Mouse (Mus musculus) mouse trophoblast stem cell (cell line): ENCODE data around the gene Pitpnm2.

ENCODE experiments used
- in situ Hi-C, 2 experiments: fragments of 300-500 bp; cut with MseI, MboI; formaldehyde crosslinking; loops; 2 replicates in 1 of 2; 3 replicates in 1 of 2; pipeline ENCODE4 v1.15.1; 2025

Pitpnm2 gene

DNA sequence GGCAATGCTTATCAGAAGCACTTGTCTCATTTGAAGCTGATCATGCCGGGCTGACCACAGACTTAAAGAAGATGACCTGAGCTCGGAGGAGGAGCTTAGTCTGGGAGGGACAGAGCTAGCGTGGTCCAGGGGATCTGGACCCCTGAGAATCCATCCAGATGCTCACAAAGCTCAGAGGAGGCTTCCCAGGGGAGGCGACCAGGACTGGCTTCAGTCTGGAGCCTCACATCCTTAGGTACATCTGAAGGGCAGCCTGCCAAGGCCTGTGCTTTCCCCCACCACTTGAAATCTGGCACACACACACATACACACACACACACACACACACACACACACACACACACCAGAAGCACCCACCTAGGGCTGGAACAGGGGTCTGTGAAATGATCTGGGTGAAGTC lies 47.5 kb downstream of the Pitpnm2 start:
- in situ Hi-C loops = no loop called here

- in situ Hi-C loops = no loop called here
Observed at GRCm38 (mm10) chr5:124201564-124201963, 48.0 kb downstream of the Pitpnm2 start.

DNA sequence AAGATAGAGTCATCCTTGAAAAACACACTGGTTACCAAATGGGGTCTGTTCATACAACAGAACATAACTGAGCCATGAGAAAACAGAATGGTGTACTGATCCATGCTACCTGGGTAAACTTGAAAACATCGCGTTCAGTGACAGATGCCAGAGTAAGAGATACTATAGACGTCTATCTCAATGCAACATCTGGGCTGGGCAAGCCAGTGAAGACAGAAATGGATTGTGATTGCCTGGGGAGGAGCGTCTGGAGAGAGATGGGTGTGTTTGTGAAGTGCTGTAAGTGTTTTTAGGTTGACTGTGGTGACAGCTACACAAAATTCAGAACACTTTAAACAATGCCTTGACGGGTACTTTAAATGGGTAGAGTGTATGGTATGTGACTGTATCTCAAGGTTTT lies 48.7 kb downstream of the Pitpnm2 start:
- in situ Hi-C loops = no loop called here

DNA sequence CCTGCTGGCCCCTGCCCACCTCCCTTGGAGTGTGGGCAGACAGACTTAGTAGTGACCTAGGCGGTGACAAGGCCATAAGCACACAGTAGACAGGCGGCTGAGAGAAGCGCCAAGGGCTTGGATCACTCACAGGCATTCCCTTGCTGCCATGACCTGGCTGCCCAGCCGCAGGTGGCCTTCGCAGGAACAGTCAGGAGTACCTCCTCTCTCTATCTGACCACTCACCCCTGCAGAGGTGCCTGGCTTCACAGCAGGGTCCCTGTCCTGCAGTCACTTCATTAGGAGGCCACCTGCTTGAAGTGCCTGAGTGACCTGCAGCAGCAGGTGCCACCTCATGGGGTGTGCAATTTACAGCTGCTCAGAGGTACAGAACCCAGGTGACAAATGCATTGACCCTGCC lies 50.4 kb downstream of the Pitpnm2 start:
- in situ Hi-C loops = no loop called here

DNA sequence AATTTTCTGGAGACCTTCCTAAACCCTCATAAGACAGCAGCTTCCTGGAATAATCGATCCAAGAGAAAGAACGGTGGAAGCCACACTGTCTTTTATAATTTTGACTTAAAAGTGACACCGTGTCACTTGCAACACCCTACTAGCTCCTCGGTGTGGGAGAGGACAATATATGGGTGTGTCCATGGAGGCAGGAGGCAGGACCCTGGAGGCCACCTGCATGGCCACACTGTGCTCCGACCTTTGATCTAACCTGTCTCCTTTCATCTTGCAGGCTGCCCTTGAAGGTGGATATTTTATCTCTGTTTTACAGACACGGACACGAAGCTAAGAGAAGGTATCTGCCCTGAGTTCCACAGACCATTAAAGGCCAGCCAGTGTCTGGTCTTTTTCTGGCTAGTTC lies 51.1 kb downstream of the Pitpnm2 start:
- in situ Hi-C loops = no loop called here

GRCm38 (mm10) chr5:124196082-124196481 lies 53.5 kb downstream of the Pitpnm2 start:
- in situ Hi-C loops = no loop called here

DNA sequence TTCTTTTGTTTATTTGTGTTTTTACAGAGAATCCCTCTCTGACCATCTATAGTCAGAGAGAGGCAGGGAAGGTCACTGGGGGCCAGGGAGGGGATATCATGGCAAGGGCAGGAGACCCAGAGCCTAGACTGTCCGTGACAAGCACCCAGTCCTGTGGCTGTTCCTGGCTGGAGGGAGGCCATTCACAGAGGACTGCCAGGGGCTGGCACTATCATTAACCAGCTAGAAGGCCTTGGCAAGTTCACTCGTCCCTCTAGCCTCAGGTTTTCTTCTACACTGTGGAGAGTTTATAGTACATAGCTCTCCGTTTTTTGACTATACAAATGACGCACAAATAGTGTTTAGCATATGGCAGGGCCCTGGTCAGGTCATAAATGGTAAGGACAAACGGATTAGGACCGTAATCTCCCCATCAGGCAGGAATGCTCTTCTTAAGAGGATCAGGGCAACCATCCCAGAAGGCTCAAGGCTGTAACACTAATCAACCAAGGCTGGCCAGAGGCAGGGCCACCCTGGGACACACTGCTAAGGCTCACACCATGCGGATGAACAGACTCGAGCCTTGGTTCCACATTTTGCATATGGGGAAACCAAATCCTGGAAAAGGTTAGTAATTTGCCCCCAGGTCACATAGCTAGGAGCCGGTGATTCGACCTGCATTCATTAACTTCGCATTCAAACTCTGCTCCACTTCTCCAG lies 55.0 kb downstream of the Pitpnm2 start:
- in situ Hi-C loops = no loop called here

DNA sequence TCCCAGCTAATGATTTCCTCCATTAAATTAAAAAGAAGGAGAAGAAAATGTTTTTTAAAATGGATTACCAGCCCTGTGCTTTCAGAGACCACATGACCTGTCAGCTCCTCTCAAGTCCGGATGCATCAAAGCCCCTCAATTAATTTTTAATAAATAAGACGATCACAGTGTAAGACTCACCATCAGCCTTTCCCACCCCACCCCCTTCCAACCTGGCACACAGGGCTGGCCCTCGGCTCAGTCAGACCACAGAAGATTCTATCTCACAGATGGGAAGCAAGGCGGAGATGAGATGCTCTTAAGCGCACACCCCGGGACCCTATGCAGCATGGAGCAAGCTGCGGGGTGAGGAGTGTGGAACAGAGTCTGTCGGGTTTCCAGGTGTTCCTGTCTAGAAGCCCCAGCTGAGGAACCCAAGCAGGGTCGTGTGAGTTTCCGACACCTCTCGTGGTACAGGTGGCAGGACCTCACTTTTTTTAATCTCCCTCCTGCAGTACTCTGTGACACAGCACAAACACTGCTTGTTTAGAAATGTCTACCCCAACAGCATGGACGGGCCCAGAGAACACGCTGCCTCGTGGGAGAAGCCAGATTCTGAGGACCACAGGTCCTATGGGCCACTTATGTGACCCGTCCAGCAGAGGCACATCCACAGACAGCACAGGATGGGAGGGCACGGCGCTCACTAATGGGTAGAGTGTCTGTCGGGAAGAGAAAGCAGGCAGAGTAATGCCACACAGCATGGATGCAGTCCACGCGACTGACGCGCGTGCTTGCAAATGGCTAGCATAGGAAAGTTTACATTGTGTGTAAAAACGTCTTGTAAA lies 56.1 kb downstream of the Pitpnm2 start:
- in situ Hi-C loops = no loop called here

DNA sequence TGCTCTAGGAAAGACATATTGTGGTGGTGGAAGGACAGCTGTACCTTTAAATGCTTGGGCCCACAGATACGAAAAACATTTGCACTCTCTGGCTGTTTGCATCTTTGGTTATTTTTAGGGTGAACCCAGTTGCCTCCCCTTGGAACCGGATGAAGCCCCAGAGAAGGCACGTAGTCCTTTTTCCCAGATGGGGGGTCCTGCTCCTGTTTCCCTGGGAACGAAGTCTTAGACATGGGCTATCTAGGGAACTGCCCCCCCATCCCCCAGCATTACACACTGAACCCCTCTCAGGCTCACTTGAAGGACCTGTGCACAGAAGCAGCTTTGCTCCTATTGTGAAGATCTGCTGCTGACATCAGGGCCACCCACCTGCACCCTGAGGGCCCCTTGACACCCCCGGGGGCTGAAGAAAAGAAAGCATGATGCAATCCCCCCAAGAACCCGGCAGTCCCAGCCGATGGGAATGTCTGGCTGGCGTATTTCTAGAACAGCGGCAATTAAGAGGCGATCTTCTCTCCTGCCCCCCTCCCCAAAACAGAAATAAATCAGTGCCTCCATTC lies 56.8 kb downstream of the Pitpnm2 start:
- in situ Hi-C loops = no loop called here

DNA sequence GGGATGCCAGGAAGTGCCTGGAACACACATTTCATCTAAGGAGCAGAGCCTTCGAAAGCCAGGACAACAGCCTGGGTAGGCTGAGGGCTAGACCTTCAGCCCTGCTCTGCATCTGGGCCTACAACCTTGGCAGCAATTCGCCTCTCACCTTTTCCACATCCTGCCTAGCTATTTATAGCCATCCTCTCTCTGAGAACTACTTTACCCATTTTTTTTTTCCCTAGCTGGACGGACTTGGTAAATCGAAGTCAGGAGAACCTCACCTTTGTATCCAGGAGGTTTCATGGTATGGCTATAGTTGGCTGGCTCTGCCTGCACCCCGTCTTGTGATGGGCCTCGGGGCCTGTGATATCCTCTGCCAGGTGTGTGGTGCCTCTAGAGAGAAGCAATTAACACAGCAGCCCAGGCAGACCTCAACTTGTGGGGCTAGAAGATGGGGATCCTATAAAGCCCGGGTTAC lies 57.3 kb downstream of the Pitpnm2 start:
- in situ Hi-C loops = no loop called here

DNA sequence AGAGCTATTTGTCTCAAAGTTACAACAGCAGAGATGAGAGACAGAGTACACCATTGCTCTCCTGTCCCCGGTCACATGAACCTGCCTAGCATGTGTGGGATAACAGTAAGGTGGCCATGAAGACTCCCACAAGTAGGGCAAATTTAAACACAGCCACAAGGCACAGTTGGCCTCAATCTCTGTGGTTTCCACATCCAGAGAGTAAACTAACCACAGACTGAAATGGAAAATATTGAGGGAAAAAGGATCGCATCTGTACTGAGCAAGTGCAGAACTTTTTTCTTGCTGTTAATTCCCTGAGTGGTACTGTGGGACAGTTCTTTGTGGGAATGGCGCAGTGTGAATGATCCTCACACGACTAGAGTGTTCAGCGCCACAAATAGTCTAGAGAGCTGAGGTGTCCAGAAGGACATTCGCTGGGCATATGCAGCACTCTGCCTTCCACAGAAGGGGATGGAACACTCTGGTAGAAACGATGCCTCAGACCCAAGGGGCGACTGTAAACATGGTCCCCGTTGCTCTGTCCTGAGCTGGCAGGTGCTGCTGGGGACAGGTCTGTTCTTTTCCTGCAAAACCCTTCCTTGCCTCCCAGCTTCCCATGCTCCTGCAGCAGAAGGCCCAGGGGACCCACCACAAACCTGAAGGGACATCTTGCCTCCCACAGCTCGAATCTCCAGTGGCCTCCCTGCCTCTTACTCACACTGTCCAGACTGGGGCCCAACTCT lies 59.3 kb downstream of the Pitpnm2 start:
- in situ Hi-C loops = no loop called here

- in situ Hi-C loops = no loop called here
Observed at GRCm38 (mm10) chr5:124189572-124189981, 60.0 kb downstream of the Pitpnm2 start.

DNA sequence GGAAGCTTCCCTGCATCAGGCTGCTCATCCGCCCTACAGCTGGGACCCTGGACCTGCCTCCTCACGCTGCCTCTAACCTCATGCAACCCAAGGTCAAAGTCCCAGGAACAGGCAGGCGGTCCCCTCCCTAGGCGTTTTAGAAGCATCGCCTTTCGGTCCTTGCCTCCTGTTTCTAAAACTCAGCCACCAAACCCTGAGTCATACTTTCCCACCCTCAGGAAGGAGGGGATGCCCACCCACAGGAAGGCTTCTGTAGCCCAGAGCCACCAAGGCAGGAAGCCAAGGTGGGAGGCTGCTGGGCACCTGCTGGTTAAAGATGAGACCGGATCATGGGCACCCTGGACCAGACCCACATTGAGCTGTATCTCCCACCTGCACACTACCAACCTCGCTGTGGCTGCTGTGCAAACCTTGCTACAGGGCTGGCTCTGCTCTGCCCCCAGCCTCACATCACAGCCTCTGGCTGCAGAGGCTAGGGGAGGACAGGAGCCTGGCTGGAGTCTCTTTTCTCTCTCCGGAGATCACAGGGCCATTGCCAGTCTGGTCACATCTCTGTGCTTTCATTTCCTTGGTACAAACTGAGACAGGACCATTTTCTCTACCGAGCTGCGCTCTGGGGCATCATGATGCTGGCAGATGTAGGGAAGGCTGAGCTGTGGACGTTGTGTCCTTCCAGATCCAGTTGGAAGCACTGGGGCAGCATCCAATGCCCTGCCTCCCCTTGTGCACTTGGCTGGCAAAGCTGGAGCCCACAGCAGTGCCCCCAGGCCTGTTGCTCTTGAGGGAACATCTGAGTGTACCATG lies 61.9 kb downstream of the Pitpnm2 start:
- in situ Hi-C loops = no loop called here

DNA sequence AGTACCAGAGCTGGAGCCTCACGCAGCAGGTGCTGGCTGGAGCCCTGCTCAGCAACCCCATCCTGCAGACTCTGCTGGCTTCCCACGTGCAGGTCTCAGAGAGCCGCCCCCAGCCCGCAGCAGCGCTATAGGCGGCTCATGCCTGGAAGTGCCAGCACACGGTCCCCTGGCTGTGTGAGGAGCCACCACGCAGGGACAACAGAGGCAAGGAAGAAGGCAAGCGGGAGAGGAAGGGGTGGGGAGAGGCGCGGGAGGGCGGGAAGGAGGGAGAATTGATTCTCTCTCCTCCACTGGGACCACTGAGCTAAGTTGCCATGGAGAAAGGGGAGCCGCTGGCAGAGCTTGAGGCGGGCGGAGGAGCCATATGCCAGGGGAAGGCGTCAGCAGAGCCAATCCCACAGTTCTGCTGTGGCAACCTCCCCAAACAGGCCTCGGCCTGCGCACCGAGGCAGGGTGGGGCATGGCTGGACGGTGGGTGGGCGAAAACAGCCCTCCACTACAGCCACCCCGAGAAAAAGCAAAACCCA lies 62.5 kb downstream of the Pitpnm2 start:
- in situ Hi-C loops = no loop called here

- in situ Hi-C loops = no loop called here
Observed at GRCm38 (mm10) chr5:124186465-124186854, 63.1 kb downstream of the Pitpnm2 start.

- in situ Hi-C loops = no loop called here
Observed at GRCm38 (mm10) chr5:124185706-124186464, 63.7 kb downstream of the Pitpnm2 start.

GRCm38 (mm10) chr5:124184898-124185701 lies 64.5 kb downstream of the Pitpnm2 start:
- in situ Hi-C loops = no loop called here

GRCm38 (mm10) chr5:124184191-124184590 lies 65.4 kb downstream of the Pitpnm2 start:
- in situ Hi-C loops = no loop called here

DNA sequence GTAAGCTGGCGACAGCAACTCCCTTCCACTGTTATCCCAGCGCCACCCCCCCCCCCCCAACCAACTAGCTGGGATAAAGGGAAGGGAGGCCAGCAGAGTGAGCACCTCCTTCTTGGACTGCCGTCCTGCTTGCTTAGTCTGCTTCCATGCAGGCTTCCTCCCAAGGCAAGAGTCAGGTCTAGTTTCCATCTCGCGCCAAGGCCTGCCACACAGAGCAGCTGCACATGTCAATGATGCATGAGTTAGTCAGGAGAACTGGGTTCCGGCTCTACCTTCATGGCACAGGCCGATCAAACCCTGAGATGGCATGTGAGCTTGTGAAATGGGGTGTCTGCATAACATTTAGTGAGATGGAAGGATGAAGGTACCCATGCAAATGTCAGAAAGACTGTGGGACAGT lies 66.9 kb downstream of the Pitpnm2 start:
- in situ Hi-C loops = no loop called here
